ENCODE assay signal across 8 mouse cellular contexts in genomic region chr5:33431173-33432005, GRCm38 (mm10). TPM values are rescaled to one million over a fixed set of nuclear protein-coding genes. Genes with fewer than 3 reads are reported as not detected.
A peak's percentile ranks its signal among the peaks of the same experiment; 100 is the strongest.
DNase-seq lines count a peak whose midpoint lies in the region; ATAC-seq lines count a peak whose summit lies in the region.

No protein-coding gene starts in this region.

- no peaks in the 10 kb centered on the region for H3K9me3 ChIP-seq in heart, embryonic 10.5 days
- H3K9me3 ChIP-seq in hindbrain, embryonic 13.5 days, result no peaks in the 10 kb centered on the region
- H3K9me3 ChIP-seq in midbrain, embryonic 16.5 days (replicated peaks; ENCODE audit: control insufficient read depth, low read length, poor library complexity, severe bottlenecking), result no peaks in the 10 kb centered on the region

- no peaks in the 10 kb centered on the region for H3K36me3 ChIP-seq in heart, embryonic 10.5 days
- no peaks in the 10 kb centered on the region for H3K36me3 ChIP-seq in hindbrain, embryonic 13.5 days
- H3K36me3 ChIP-seq in midbrain, embryonic 16.5 days (ENCODE audit: control insufficient read depth, insufficient read depth, low read length), result no peaks in the 10 kb centered on the region

- H3K4me1 ChIP-seq in heart, embryonic 10.5 days, result peaks cover 50% of the 10 kb centered on the region
- H3K4me1 ChIP-seq in hindbrain, embryonic 13.5 days (replicated peaks), result peaks cover 40% of the 10 kb centered on the region
- peaks cover 19% of the 10 kb centered on the region for H3K4me1 ChIP-seq in midbrain, embryonic 16.5 days (ENCODE audit: control insufficient read depth, insufficient read depth, low read length)

- H3K27ac ChIP-seq in heart, embryonic 10.5 days, result no peak overlapping the region
- H3K27ac ChIP-seq in hindbrain, embryonic 13.5 days, result no peak overlapping the region
- H3K27ac ChIP-seq in midbrain, embryonic 16.5 days (ENCODE audit: low read length), result no peak overlapping the region

- ATAC-seq in hindbrain, embryonic 13.5 days (ENCODE audit: low FRiP score), result no peak
- ATAC-seq in midbrain, embryonic 16.5 days, result no peak
- no peak for ATAC-seq in frontal cortex, adult (ENCODE audit: low TSS enrichment)

- no peak for DNase-seq in heart, embryonic 10.5 days (ENCODE audit: low spot score)
- no peak for DNase-seq in heart, adult 8-10 months (ENCODE audit: low spot score)
- DNase-seq in embryo, embryonic 10.5 days (ENCODE audit: low spot score), result peak; percentile 42
- DNase-seq in thymus, postnatal 36 days, result no peak
- DNase-seq in spleen, postnatal 10 days (ENCODE audit: low spot score in 2 of 2), result no peak

- H3K27me3 ChIP-seq in heart, embryonic 10.5 days (ENCODE audit: insufficient read depth, poor library complexity, severe bottlenecking), result peaks cover 99% of the 10 kb centered on the region
- H3K27me3 ChIP-seq in hindbrain, embryonic 13.5 days, result peaks cover 100% of the 10 kb centered on the region
- H3K27me3 ChIP-seq in midbrain, embryonic 16.5 days (ENCODE audit: control insufficient read depth, insufficient read depth, low read depth, low read length), result peaks cover 64% of the 10 kb centered on the region

- H3K4me3 ChIP-seq in heart, embryonic 10.5 days, result peak overlapping the region; percentile 58
- peak overlapping the region; percentile 34 for H3K4me3 ChIP-seq in hindbrain, embryonic 13.5 days
- H3K4me3 ChIP-seq in midbrain, embryonic 16.5 days (ENCODE audit: low read depth, low read length), result peak overlapping the region; percentile 14

- peak overlapping the region; percentile 46 for H3K4me2 ChIP-seq in hindbrain, embryonic 13.5 days
- peak overlapping the region; percentile 28 for H3K4me2 ChIP-seq in midbrain, embryonic 16.5 days (ENCODE audit: low read length)

- H3K9ac ChIP-seq in hindbrain, embryonic 13.5 days, result peak overlapping the region; percentile 51; the same call in 1 of the 2 replicates
- H3K9ac ChIP-seq in midbrain, embryonic 16.5 days (ENCODE audit: low read depth, low read length), result no peak overlapping the region

- WGBS in heart, embryonic 10.5 days, result under 1% methylated on average over 77 of the region's 77 CpGs
- WGBS in hindbrain, embryonic 13.5 days, result under 1% methylated on average over 75 of the region's 77 CpGs
- under 1% methylated on average over 76 of the region's 77 CpGs for WGBS in midbrain, embryonic 16.5 days

RNA-seq across cellular contexts. Expression of gene Nkx1-1, which starts 2.4 kb away (rescaled TPM):
- polyA plus RNA-seq in heart, embryonic 10.5 days (2016; fragmentation: Nextera tagmentation; extraction: Ambion mirVana), result not detected in 2 replicates
- not detected for total RNA-seq in heart, adult 8-10 months (2022)
- 0.38 and 0.45 TPM in 2 replicates for polyA plus RNA-seq in hindbrain, embryonic 13.5 days (2015; fragmentation: Nextera tagmentation; extraction: Ambion mirVana)
- polyA plus RNA-seq in midbrain, embryonic 16.5 days (2015; fragmentation: Nextera tagmentation; extraction: Ambion mirVana), result not detected in 2 replicates

RNA-seq across cellular contexts. Expression of gene Uvssa, which starts 53.0 kb away (rescaled TPM):
- 4.2 and 5.1 TPM in 2 replicates for polyA plus RNA-seq in heart, embryonic 10.5 days (2016; fragmentation: Nextera tagmentation; extraction: Ambion mirVana)
- total RNA-seq in heart, adult 8-10 months (2022), result 1 to 10 TPM; 2.6 to 4.6 (median 3.8) TPM
- 8.7 and 9.0 TPM in 2 replicates for polyA plus RNA-seq in hindbrain, embryonic 13.5 days (2015; fragmentation: Nextera tagmentation; extraction: Ambion mirVana)
- 8.1 TPM in 2 replicates for polyA plus RNA-seq in midbrain, embryonic 16.5 days (2015; fragmentation: Nextera tagmentation; extraction: Ambion mirVana)
